Mouse (Mus musculus): ENCODE measurements around the gene Mrps15. TPM values are rescaled to one million over a fixed set of nuclear protein-coding genes. Genes with fewer than 3 reads are reported as not detected.

Gene Mrps15
- polyA plus RNA-seq, 1 experiment from 2014 or later: 132 TPM

- Histone ChIP-seq H3K27ac (peak overlapping the region; percentile 82), H3K9ac (peak overlapping the region; percentile 59), H3K36me3 (replicated peaks) (peaks cover 3% of the 10 kb centered on the region; the same call in 1 of the 2 replicates), H3K27me3 (no peaks in the 10 kb centered on the region), H3K4me3 (replicated peaks) (peak overlapping the region; percentile 77), H3K4me2 (peak overlapping the region; percentile 91), H3K4me1 (peaks cover 46% of the 10 kb centered on the region), H3K9me3 (no peaks in the 10 kb centered on the region)
- peak; percentile 45; the same call in 1 of the 2 replicates for ATAC-seq (ENCODE audit: low FRiP score)
- under 1% methylated on average over 15 of the region's 15 CpGs for WGBS
These were observed 56.4 kb downstream of the Mrps15 start for GRCm38 (mm10) chr4:126103057-126103581.

- peaks cover 51% of the 10 kb centered on the region for H3K4me1 ChIP-seq
- peaks cover 3% of the 10 kb centered on the region; the same call in 1 of the 2 replicates for H3K36me3 ChIP-seq (replicated peaks)
- H3K27ac ChIP-seq: peak within 1 kb of the TSS; percentile 82
- H3K4me2 ChIP-seq: peak within 1 kb of the TSS; percentile 91
- H3K27me3 ChIP-seq: no peaks in the 10 kb centered on the region
- H3K9ac ChIP-seq: peak within 1 kb of the TSS; percentile 79
- H3K9me3 ChIP-seq: no peaks in the 10 kb centered on the region
- H3K4me3 ChIP-seq (replicated peaks): peak within 1 kb of the TSS; percentile 77
- WGBS: under 1% methylated on average over 31 of the region's 34 CpGs
- ATAC-seq (ENCODE audit: low FRiP score): peak; percentile 98
These were observed 56.9 kb downstream of the Mrps15 start, which contains the start of gene Stk40 for GRCm38 (mm10) chr4:126103590-126104068. TSS of gene Stk40 (plus strand) at chr4:126103957.

GRCm38 (mm10) chr4:126104261-126105075 lies 57.7 kb downstream of the Mrps15 start:
- Histone ChIP-seq H3K9ac (peak overlapping the region; percentile 79), H3K4me1 (peaks cover 50% of the 10 kb centered on the region), H3K4me2 (peak overlapping the region; percentile 91), H3K9me3 (no peaks in the 10 kb centered on the region), H3K4me3 (replicated peaks) (peak overlapping the region; percentile 77), H3K36me3 (replicated peaks) (no peaks in the 10 kb centered on the region; the same call in 1 of the 2 replicates), H3K27ac (0 out of 2 replicates have a peak overlapping the region, but pooled peaks have one; percentile 8), H3K27me3 (no peaks in the 10 kb centered on the region)
- peak; percentile 11; the same call in 1 of the 2 replicates for ATAC-seq (ENCODE audit: low FRiP score)
- WGBS: 4% methylated on average over 33 of the region's 34 CpGs

Other genes with a start within 250 kb of the Mrps15 start
- 0.18 and 0.51 TPM in 2 replicates for gene Csf3r, start 22.4 kb upstream of the Mrps15 start, polyA plus RNA-seq (2016; fragmentation: Nextera tagmentation; extraction: Ambion mirVana)
- gene Oscp1, start 11.6 kb downstream of the Mrps15 start, polyA plus RNA-seq (2016; fragmentation: Nextera tagmentation; extraction: Ambion mirVana): 26.8 and 32.2 TPM in 2 replicates
- gene Lsm10, start 49.7 kb downstream of the Mrps15 start, polyA plus RNA-seq (2016; fragmentation: Nextera tagmentation; extraction: Ambion mirVana): 41.9 and 46.6 TPM in 2 replicates
- 42.8 and 48.5 TPM in 2 replicates for gene Stk40, start 57.0 kb downstream of the Mrps15 start, polyA plus RNA-seq (2016; fragmentation: Nextera tagmentation; extraction: Ambion mirVana)
- gene Eva1b, start 100.8 kb downstream of the Mrps15 start, polyA plus RNA-seq (2016; fragmentation: Nextera tagmentation; extraction: Ambion mirVana): 13.1 and 15.9 TPM in 2 replicates
- 0.96 and 1.5 TPM in 2 replicates for gene Sh3d21, start 116.6 kb downstream of the Mrps15 start, polyA plus RNA-seq (2016; fragmentation: Nextera tagmentation; extraction: Ambion mirVana)
- gene Thrap3, start 155.8 kb downstream of the Mrps15 start, polyA plus RNA-seq (2016; fragmentation: Nextera tagmentation; extraction: Ambion mirVana): 284 and 305 TPM in 2 replicates
- gene Map7d1, start 209.4 kb downstream of the Mrps15 start, polyA plus RNA-seq (2016; fragmentation: Nextera tagmentation; extraction: Ambion mirVana): 104 and 105 TPM in 2 replicates
- 104 and 108 TPM in 2 replicates for gene Trappc3, start 215.4 kb downstream of the Mrps15 start, polyA plus RNA-seq (2016; fragmentation: Nextera tagmentation; extraction: Ambion mirVana)
- 16.0 and 22.6 TPM in 2 replicates for gene Col8a2, start 239.9 kb downstream of the Mrps15 start, polyA plus RNA-seq (2016; fragmentation: Nextera tagmentation; extraction: Ambion mirVana)